Mouse (Mus musculus): Measurements from ENCODE around the gene Ppfia3.

Ppfia3 gene

DNA sequence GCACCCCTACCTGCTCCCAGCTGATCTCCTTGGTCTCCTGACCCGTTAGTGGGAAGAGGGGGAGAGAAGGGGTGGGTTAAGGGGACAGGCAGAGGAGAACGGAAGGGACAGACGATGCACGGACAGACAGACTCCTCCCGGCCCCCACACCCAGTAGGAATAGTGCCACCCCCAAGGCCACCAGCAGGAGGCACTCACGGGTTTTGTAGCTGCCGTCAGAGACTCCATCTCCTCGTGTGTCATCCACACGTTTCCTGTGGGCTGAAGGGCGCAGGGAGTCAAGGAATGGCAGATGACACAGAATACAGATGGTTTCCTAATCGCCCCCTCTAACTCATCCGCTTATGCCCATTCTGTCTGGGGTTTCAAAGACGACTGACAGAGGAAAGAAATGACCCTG, 23.3 kb downstream of the Ppfia3 start:
- no peak for DNase-seq (ENCODE audit: low spot score)

DNA sequence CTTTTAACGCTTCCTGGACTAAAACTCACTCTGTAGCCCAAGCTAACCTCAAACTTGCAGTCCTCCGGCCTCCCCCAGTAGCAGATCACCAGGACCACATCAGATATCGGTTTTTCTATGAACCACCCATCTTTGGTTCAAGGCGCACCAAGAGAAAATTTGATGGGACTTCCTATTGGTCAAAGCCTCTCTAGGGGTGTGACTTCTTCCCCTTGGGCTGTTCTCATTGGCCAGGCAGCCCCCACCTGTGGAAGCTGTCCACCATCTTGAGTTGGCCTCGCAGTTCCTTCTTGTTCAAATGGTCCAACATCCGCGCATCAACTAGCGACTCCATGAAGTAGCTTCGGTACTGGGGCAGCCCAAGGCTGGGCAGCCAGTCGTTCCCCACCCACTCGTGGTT, 24.7 kb downstream of the Ppfia3 start:
- DNase-seq (ENCODE audit: low spot score) = no peak

DNA sequence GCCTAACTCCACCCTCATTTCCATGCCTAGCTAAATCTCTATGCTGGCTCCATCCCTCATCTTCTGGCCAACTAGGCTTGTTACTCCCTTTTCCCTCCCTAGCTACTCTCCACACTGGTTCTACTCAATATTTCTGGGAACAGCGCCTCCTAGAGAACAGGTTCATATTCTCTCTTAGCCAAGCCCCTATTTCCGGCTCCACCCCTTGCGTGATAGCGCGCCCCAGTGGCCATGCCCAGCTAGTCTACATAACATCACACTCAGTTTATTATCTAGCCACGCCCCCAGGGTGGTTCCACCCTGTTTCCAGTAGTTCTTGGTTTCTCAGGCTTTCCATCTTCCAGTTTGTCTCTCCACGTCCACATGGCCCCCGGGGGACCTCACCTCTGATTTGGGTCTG, 25.5 kb downstream of the Ppfia3 start:
- peak; percentile 86 for DNase-seq (ENCODE audit: low spot score)

DNA sequence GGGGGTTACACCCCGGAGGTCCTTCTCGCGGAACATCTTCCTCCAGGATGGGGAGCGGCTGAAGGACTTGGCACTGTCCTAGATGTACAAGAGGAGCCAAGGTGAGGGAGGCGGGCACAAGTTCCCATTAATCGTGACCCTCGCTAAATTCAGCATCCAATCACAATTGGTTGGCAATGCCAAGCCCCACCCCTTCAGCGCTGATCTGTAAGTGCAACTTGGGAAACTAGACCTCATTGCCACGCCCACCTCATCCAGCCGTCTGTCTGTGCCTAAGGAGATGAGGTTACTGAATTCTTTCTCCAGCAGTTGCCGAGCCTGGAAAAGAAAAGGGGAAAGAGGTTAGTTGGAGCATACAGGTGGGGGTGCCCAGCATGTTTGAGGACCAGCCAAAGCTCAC, 26.1 kb downstream of the Ppfia3 start:
- peak; percentile 71 for DNase-seq (ENCODE audit: low spot score)

DNA sequence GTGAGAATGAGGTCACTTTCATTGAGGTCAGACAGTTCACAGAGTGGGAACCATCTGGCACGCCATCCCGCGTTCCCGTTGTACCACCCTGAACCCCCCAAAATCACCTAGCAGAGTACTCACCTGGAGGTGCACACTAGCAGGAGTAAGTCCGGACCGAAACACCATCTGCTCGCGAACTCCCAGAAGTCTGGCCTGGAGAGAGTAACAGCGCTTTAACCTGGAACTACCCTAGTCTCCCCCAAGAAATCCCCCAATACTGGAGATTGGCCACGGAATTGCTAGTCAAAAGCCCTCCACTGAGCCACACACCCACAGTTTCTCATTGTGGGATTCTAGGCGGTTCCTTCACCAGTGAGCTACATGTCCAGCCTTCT, 26.8 kb downstream of the Ppfia3 start:
- DNase-seq (ENCODE audit: low spot score) = no peak

DNA sequence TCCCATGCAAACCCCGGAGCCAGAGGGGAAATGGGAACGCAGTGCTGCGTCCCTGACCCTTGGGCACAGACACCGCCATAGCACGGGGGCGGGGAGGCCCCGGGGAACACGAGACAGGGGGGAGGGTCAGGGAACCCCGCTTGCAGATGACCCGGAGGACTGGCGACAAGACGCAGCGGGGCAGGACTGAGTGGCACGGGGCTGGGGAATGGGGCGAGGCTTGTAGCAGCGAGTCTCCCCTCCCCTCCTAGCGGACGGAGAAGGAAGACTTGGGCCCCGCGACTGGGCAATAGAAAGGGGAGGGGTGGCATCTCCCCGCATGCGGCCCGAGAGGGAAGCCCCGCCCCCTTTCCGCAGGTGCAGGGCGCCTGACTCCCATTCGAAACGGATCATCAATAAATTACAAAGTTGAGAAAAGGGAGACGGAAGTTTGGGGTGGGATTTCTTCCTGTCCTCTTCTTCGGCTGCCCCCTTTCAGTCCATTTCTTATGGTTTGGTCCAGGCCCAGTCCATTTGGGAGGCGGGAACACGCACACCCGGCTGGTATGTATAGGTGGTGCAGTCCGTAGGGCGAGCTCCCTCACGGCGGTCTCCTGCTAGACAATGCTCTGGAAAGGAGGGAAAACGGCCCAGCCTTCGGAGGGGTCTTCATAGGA, 27.3 kb downstream of the Ppfia3 start:
- DNase-seq (ENCODE audit: low spot score) = peak; percentile 78

DNA sequence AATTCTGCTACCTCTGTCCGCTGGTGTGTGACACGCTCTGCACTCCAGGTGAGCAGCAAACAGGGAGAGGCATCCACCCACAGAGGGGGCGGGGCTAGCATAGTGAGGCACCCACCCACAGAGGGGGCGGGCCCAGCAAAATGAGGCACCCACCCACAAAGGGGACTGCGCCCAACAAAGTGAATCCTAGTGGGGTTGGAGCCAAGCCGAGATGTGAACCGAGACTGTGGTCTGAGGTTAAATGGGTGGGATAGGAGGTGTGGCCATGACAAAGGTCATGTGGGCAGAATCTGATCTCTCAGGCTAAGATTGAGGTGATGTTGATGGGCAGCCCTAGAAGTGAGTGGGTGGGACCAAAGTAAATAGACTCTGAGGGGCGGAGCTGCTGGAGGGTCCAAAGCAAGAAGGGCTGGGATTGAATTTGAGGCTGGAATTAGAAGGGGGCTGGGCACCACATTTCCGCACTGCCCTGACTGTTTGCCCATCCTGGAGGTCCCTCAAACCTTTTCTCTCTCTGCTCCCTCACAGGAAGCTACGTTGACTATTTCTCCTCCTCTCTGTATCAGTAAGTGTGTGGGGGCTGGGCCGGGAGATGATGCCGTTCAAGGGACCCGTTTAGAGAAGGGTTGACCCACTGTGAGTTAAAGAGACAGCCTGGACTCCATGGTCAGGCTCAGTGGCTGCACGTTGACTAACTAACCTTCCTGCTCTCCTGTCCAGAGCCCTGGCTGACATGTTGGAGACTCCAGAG, 28.5 kb downstream of the Ppfia3 start:
- peak; percentile 73 for DNase-seq (ENCODE audit: low spot score)

DNA sequence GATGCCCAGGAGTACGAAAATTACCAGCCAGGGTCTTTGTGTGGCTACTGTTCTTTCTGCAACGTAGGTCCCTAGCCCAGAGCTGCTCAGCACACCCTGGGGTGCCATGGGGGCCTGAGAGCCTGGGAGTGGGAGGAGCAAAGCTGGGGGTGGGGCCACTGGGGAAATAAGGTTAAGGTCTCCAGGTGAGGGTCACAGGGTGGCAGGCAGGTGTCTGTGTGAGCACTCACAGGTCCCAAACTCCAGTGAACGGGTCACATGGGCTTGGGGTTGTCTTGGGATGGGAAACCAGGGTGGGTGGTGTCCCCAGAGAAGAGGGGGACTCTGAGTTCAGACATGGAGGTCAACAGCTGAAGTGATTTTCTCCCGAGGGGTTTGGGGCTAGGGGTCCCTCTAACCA, 29.4 kb downstream of the Ppfia3 start:
- DNase-seq (ENCODE audit: low spot score) = no peak

DNA sequence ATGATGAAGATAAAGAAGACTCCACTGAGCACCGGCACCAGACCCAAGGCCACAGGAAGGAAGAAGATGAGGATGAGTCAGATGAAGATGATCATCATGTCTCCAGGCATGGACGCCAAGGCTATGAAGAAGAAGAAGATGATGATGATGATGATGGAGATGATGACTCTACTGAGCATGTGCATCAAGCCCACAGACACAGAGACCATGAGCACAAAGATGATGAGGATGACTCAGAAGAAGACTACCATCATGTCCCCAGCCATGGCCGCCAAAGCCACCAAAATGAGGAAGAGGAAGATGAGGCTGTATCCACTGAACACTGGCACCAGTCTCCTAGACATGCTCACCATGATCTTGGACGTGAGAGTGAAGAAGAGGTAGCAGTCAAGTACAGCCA, 30.5 kb downstream of the Ppfia3 start:
- no peak for DNase-seq (ENCODE audit: low spot score)

DNA sequence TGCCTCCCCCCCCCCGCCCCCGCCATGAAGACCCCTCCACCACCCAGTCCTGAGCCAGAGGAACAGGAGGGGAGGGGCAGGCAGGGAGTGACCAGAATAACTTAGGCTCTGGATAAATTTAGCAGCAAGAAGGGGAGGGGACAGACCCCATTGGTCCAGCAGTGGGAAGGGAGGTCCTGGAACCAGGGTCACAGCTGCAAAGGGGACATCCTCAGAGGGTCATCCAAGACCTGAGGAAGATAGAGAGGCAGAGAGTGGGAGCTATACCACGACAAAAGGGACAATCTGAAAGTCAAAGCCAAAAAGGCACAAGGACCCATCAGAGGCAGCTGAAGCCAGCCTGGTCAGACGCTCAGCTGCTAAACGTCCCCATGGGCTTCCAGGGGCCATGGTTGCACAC, 31.8 kb downstream of the Ppfia3 start, which contains the start of gene Hrc:
Hrc (plus strand) TSS at position 235 of the 400 bp plus-strand sequence.
- DNase-seq (ENCODE audit: low spot score) = no peak

DNA sequence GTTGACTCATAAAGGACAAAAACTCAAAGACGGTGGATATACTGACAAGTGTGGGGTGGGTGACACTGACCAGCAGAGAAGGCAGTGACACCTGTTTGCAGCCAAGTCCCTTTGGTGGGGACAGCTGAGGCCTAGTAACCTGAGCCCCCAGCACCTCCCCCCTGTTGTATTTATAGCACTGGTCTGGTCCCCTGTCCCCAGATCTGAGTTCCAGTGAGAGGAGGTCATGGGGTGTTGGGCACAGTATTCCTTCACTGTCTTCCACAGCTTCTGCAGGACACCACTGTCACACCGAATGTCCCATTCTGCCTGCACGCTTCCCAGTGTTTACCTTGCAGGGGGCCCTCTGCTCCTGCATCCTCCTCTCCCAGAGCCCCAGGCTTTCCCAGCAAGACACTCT, 32.2 kb downstream of the Ppfia3 start:
- no peak for DNase-seq (ENCODE audit: low spot score)

DNA sequence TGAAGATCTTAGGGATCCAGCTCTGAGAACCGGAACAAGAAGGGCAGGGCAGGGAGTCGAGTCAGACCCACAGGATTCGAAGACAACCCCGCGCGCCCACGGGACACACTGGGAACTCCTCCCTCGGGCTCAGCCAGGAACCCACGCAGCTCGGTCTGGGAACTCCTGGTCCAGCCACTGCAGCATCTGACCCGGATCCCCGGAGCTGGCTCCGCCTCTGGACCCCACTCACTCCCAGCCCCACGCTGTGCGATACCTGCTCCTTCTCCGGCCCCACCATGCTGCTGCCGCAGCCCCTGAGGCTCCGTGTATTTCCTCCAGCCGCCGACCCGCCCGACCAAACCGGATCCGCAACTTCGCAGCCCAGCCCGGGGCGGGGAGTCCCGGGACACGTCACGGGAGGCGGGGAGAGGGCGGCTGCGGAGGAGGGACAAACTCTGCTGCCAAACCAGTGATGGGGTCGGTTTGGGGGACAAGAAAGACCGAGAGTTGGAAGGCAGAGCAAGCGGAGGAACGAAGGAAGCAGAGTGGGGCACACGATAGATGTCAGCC, 33.3 kb downstream of the Ppfia3 start, which contains the start of gene Trpm4:
Trpm4 (minus strand) TSS at position 350 of the 552 bp plus-strand sequence.
- peak; percentile 95 for DNase-seq (ENCODE audit: low spot score)

DNA sequence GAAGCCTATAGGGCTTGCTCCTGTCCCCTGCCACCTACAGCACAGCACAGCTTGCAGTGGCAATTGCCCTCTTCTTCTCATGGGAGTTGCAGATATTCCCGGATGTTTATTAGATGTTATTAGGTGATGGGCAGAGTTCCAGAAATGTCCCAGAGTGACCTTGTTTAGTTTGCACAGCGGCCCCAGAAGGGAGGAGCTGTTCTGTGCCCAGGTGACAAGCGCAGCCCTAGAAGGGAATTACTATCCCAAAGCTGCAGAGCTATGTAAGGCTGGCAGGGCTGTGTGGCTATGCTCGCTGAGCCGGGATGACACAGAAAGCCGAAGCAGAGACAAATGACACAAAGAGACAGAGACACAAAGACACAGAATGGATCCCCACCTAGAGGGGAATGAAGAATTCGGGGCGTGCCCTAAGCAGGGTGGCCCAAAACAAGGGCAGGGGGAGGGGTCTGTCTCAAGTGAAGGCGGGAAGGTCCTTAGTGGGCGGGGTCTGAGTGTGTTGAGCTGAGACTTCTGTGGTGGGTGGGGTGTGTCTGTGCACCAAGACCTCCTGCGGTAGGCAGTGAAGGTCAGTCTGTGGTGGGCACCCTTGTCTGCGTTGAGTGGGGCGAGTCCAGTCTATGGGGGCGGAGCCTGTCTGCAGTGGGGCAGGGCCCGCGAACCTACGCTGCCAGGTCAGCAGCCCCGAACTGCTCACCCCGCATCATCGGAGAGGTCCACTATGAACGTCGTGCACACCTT, 34.0 kb downstream of the Ppfia3 start:
- peak; percentile 61 for DNase-seq (ENCODE audit: low spot score)

DNA sequence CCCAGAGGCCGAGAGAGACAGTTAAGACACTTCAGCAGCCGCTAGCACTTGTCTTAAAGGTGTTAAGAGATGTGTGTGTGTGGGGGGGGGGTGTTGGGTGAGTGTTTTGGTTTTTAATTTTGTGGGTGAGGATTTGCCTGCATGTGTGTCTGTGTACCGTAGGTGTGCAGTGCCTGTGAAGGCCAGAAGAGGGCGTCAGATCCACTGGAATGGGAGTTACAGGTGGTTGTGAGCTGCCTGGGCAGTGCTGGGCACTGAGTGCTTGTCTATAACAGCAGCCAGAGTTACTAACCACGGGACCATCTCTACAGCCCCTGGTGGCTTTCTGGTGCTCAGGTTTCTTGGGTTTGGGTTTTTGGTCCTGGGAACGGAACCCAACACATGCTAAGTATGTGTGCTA, 35.3 kb downstream of the Ppfia3 start:
- no peak for DNase-seq (ENCODE audit: low spot score)

DNA sequence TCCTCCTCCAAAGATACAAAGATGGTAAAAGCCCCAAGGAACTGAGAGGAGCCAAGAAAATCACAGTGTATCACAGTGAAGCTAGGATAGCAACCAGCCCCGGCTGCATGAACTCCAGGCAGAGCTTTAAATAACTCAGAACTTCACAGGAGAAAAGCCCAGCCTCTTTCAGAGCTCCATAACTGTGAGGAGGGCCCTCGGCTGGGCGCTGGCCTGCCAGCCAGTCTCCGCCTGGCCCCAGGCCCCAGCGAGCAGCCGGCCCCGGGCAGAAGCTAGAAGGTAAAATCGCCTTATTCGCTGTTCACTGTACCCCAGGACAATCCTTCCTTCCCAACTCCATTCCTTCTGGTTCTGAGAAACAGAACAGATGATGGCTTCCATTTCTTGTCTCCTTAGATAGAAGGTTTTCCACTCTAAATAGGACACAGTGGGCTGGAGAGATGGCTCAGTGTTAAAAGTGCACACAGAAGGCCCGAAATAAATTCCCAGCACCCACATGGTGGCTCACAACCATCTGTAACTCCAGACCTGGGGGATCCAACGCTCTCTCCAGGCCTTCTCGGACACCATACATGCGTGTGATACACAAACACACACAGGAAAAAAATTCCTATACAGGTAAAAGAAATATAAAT, 37.9 kb downstream of the Ppfia3 start:
- no peak for DNase-seq (ENCODE audit: low spot score)

DNA sequence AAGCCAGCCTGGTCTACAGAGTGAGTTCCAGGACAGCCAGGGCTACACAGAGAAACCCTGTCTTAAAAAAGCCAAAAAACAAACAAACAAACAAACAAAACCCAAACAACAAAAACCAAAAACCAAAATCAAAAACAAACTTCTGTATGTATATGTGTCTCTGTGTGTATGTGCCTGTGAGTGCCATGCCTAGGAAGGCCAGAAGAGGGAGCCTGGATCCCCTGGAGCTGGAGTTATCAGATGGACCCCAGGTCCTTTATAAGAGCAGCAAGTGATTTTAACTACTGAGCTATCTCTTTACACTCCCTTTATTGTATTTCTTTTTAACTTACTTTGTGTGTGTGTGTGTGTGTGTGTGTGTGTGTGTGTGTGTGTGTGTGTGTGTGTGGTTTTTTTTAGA, 41.0 kb downstream of the Ppfia3 start:
- no peak for DNase-seq (ENCODE audit: low spot score)

DNA sequence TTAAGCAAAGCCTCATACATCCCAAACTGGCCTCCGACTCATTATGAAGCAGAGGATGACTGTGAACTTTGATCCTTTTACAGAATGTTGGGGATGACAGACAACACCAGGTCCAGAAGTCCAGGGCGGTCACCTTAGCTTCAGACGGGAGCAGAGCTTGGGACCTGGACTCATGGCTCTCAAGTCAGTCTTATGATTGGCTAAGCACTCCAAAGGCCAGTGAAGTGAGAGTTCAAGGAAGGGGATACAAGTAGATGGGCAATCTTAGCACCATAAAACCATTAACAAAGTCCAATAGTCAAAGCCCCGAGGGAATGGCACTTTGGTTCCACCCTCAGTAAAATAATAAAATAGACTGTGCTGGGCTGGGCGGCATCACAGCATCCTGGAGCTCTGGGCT, 43.8 kb downstream of the Ppfia3 start:
- DNase-seq (ENCODE audit: low spot score) = no peak

DNA sequence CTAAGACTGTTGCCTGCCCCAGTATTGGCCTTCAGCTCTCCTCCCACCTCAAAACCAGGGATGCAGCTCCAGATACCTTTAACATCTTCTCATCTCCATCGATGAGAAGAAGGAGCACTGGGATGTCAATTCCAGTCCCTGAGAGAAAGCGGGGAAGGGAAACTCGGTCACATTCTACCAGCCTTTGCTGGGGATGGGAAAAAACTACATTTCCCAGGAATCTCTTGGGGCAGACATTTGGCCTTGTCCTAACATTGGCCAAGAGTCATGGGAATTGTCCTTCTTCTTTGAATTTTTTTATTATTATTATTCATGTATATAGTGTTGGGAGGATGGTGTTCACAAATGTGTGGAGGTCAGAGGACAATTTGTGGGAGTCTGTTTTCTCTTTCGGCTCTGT, 44.6 kb downstream of the Ppfia3 start:
- DNase-seq (ENCODE audit: low spot score) = no peak

DNA sequence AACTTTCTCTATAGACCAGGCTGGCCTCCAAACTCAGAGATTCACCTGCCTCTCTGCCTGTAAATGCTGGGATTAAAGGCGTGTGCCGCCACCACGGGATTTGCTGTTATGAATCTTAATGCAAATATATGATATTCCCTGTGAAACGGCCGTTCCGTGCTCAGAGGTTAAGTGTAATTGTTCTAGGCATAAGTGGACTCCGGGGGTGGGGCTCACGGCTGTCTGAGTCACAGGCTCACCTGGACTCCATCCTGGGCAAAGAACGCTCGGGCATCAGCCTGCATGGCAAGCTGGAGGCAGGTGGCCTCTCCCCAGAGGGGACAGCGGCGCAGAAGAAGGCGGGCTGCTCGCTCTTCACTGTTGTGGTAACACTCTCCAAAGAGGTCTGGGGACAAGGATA, 50.3 kb downstream of the Ppfia3 start:
- no peak for DNase-seq (ENCODE audit: low spot score)

DNA sequence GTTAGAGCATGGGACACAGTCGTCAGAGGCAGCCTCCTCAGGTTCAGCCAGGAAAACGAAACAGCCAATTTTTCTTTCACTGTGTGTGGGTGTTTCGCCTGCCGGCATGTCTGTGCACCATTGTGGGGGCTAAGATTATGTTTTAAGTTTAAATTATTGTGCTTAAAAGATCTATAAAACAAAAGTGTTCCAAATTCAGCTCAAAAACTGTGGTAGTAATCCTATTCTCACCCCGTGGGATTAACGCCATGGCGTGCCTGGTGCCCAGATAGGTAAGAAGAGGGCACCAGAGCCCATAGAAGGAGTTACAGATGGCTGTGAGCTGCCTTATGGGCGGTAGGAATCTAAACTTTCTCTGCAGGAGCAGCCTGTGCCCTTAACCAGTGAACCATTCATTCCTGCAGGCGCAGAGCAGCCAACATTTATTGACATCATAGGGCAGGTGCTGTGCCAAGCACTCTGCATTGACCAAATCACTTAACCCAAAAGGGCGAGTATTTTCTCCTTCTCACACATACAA, 51.6 kb downstream of the Ppfia3 start:
- DNase-seq (ENCODE audit: low spot score) = no peak

DNA sequence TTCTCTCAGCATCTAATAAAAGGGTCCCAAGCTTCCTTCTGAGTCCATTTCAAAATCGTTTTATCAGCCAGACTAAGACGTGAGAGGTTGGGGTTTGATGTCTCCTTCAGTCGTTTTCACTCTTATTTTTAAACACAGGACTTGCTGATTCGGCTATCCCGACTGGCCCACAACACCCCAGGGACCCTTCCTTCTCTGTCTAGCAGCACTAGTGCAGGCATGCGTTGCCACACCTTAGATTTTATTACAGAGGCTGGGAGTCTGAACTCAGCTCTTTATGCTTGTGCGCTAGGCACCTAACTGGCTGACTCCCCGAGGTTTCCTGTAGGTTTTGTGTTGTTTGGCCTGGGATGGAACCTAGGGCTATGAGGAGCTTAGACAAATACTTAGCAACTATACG, 53.3 kb downstream of the Ppfia3 start:
- no peak for DNase-seq (ENCODE audit: low spot score)
